Mouse (Mus musculus) regulatory T cell (primary cell): ENCODE measurements at regions not wholly inside any gene's neighbourhood (a gene's known extent, or its start where the extent isn't known, plus 50 kb on each side); places are given as distances from the start of the nearest gene placed in this dataset.
"Not testable (repeated sequence)": the region's sequence is repeated elsewhere in the genome, so short reads cannot be mapped to it uniquely, and the experiment has no call there.

ENCODE experiments used
- in situ Hi-C: fragments of 300-600 bp; cut with MboI, MseI; formaldehyde crosslinking; loops from one replicate; pipeline ENCODE4 v1.15.1; 2025; ENCODE audit warnings: high pct_unique_total_duplicates

DNA sequence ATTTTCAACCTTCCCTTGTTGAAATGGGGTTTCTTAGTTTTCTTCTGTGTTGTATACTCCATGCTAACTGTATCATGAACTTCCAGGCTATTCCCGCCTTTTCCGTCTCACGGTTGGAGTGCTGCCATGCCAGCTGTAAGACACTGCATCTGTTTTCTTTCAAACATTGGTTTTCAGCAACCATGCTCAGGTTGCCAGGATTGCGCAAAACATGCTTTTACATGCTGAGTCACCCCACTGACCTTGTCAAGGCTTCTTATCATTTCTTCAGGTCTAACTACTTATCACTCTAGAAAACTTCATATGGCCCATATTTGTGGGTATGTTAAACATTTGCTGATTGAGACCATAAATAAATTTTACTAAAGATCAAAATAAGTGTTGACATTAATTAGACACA, 551.2 kb downstream of the Tlr4 start:
- in situ Hi-C loops = no loop called here

DNA sequence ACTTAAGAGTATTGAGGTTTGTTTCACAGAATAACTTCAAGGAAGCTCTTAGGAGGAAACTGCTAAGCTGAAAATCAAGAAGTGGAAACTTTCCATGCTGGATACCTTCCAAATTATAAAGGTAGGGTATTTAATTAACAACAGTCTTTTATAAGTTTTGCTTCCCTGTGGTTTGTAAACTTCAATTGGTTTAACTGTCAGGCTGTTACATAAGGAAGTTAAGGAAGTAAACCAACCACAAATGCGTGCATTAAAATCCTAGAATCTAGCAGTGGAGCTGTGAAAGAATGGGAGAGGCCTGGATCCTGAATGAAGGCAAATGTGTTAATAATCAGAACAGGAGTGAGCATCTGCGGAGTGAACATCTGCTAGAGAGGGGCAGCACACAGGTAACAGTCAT, 560.5 kb downstream of the Tlr4 start:
- in situ Hi-C loops = no loop called here

DNA sequence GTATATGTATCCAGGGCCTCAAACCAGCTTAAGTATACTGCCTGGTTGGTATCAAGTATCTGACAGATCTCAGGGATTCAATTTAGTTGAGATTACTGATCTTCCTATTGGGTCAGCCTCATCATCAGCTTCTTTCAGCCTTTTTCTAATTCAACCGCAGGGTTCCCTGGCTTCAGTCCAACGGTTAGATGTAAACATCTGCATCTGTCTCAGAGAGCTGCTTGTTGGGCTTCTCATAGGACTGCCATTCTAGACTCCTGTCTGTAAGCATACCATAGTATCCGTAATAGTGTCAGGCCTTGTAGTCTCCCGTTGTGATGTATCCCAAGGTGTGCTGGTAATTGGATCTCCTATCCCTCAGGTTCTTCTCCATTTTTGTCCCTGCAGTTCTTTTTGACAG, 575.6 kb downstream of the Tlr4 start:
- in situ Hi-C loops = no loop called here

DNA sequence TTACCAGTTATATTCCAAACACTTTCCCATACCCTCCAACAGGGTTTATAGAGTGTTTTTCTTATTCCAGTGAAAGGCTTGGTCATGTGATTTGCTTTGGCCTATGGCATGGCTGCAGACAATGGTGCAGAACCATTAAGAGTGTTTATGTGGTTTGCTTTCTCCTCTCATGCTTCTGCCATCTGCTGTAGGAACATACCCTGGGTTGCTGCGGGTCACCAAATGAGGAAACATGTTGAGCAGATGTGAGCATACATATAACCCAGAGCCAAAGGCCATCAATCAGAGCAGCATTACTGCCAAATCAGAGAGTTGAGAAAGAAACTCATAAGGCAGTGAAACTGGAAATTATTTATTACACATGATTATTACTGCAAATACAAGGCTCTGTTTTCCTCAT, 596.7 kb downstream of the Tlr4 start:
- in situ Hi-C loops = loop anchor here (10.0 kb wide), 1 partner anchor 1679 kb away; no protein-coding TSS in a partner anchor

DNA sequence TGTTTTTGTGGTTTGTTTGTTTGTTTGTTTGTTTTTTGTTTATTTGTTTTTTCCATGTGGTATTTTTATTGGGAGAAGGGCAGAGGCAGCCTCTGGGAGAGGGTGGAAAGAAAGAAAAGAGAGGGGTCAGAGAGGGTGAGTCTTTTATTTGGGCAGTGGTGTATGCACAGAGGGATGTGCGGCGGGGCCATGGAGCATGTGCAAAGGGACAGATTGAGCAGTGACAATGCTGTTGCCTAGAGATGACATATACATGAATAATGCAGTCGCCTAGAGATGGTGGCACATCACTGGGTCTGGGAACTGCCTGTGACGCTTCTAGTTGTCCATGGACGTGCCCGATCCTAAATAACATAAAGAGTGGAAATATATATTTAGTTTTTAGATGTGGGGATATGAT, 598.3 kb downstream of the Tlr4 start:
- in situ Hi-C loops = loop anchor here (10.0 kb wide), 1 partner anchor 1681 kb away; no protein-coding TSS in a partner anchor

DNA sequence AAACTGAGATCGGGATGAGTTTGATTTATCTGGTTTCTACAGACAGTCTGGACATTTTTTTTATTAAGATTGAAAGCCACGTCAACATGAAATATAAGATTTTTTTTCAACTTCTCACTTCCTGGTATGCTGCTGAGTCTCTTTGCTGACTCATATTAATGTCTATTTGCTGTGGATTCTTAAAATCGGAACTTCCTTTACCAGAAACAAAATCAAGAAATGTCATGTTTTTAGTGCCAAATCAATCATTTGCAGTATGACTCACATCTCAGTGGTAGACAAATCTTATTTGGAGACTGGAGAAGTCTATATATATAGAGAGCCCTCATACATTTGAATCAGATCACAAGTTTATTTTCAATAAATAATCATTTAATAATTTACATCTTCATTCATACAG, 620.5 kb downstream of the Tlr4 start:
- in situ Hi-C loops = no loop called here

DNA sequence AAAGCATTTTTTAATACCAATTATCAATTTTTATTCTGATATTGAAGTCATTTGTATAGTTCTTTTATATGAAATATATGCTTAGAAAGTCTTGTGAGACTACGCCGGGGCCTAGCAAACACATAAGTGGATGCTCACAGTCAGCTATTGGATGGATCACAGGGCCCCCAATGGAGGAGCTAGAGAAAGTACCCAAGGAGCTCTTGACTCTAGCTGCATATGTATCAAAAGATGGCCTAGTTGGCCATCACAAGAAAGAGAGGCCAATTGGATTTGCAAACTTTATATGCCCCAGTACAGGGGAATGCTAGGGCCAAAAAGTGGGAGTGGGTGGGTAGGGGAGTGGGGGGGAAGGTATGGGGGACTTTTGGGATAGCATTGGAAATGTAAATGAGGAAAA, 632.5 kb downstream of the Tlr4 start:
- in situ Hi-C loops = not testable (repeated sequence)

DNA sequence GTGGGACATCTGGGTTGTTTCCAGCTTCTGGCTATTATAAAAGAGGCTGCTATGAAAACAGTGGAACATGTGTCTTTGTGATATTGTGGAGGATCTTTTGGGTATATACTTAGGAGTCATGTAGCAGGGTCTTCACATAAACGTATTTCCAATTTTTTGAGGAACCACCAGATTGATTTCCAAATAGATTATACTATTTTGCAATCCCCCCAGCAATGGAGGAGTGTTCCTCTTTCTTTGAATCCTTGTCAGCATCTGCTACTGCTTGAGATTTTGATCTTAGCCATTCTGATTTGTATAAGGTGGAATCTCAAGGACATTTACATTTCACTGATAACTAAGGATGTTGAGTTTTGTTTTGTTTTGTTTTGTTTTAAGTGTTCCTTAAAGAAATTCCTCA, 645.6 kb downstream of the Tlr4 start:
- in situ Hi-C loops = no loop called here

DNA sequence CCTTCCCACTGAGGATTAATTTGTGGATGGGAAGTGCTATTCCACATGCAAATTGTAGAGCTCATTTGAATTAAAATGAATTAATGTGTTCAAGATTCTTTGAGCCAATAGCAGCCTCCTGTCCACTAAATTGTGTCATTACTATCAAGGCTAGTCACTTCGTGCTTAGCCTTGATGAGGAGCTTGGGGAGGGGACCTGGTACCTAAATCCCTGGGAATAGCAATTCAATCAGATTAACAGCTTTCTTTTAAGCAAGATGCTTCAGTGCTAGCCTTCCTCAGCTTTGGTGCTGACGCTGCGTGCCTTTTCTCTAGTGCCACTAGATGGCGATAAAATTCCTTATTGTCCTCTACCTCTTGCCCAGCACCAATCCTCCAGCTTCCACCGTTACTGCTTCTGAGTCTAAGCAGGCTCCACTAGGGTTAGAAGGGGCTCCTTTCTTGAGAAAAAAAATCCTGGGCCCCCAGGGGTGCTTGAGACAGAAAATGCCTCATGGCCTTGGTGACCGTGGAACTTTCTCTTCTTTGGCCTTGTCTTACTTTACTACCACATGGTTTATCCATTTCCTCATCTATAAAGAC, 650.0 kb downstream of the Tlr4 start:
- in situ Hi-C loops = no loop called here

DNA sequence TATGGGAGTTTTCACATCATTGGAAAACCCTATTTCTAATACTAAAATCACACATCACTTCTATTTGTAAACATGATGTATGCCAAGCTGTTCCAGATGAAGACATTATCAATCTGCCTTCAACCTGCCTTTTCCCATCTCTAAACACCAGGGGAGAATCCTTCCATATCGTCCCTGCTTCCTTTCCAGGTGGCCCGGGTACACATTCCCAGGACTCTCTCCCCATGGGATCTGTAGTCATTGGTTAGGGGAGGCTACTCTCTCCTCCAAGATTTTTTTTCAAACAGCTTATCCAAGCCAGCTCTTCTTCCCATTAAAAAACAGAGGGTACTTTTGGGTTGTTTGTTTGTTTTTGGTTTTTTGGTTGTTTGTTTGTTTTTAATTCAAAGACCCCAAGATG, 650.7 kb downstream of the Tlr4 start:
- in situ Hi-C loops = no loop called here

DNA sequence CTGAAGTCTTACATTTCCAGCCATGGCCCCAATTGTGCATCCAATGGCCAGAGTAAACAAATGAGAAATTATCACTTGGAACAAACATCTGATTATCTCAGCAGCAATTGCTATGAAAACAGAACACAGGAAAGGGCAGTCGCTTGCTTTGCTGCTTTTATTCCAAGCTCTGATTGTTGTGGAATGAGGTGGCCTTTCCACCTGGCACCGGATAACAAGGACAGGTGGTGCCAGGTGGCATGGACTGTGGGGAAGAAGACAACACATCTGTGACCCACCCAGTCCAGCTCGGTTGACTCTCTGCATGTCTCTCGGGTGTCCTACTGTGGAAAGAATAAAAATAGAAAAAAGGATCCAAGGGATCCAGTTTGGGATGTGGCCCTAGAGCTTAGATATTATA, 694.9 kb downstream of the Tlr4 start:
- in situ Hi-C loops = no loop called here

DNA sequence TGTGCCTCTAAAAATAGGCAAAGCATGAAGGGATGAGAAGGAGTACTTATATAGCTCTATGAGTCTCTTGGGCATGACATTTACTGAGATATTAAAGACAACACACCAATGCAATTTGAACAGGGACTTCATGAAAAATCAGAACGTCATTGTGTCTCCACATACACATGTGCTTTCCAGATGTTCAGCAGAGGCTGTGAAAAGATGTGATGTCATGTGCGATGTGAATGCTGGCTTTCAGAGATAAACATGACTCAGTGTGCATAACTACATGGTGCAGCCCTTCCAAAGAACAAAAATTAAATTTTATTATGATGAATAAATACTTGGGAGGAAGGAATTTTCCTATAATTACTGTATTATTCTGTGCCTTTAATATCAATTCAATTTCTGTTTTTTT, 695.8 kb downstream of the Tlr4 start:
- in situ Hi-C loops = no loop called here

DNA sequence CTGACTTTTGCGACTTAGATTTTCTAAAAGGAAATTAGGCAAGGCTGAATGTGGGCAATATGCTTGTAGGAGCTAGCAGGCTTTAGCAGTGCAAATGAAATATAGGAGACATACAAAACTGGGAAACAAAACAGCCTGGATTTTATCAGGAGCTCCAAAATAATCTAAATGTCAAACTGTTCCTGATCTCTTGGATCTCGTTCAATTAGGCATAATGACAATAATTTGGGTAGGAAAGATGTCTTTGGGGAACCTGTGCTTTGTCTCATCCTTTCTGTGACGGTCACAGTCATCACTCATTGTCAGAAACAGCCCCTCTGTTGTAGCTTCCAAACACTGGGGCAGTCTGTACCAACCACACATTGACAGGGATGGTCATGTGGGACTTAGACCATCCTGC, 702.2 kb downstream of the Tlr4 start:
- in situ Hi-C loops = no loop called here

DNA sequence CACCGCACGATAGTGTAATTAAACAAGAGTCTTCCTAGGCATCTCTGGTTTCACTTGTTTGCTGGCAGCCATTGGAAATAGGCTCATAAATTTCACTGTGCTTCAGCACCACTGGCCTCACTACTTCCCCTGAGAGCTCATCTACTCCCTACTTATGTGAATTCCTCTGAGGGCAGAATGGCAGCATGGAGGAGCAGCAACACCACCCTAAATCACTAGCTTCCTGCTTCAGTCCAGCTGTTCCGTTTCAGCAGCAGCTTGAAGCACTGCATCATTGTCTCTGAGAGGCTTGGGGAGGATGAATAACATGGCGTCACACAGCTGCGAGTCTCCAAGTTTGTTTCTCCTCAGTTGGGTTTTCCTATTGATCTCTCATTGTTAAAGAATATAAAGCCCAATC, 712.1 kb downstream of the Tlr4 start:
- in situ Hi-C loops = no loop called here

DNA sequence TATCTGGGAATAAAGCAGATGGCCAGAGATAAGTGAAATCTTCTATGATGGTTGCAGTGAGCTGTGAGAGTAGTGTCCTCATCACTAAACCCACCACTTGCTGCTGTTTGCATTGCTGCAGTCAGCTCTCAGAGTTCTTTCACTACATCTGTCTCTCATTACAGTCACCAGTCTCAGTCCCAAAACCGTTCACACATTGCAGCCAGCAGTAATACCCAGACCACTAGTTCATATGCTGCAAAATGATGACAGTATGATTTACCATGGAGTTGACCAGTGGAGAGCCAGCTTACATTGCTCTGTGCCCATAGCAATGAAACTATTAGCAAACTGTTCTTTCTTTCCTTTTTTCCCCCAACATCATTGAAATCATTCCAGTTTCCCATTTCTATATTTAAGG, 718.6 kb downstream of the Tlr4 start:
- in situ Hi-C loops = no loop called here

DNA sequence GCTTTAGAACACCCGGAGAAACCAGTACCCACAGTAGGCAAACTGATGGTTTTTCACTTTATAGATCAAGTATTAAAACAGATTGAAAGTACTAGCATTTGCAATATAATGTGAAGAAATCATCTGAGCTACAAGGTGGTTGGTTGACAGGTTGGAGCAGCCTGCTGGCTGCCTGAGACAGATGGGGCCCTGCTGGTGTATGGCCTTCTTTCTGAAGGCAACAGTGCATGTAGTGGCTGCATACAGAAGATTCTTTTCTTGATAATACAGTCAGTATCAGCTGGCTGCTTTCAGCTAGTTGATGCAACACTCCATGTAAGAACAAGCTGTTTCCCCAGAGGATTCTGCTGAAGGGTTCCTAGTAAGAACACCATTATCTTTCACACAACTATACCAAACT, 720.6 kb downstream of the Tlr4 start:
- in situ Hi-C loops = no loop called here

DNA sequence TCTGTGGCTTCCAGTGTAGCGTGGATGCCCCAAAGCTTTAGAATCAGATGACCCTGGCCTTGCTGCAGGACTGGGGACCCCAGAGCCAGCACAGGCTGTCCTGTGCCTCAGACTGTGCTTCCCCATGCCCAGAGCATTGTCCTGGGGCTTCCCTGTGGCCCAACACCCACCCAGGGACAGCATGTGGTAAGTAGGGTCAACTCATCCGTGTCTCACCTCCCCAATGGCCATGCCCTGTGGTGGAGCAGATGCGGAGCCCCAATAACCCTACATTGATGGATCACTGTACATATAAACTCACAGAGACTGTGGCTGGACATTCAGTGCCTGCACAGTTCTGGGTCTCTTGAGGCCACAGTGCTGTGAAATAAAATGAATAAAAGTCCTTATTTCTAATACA, 726.1 kb downstream of the Tlr4 start:
- in situ Hi-C loops = no loop called here

DNA sequence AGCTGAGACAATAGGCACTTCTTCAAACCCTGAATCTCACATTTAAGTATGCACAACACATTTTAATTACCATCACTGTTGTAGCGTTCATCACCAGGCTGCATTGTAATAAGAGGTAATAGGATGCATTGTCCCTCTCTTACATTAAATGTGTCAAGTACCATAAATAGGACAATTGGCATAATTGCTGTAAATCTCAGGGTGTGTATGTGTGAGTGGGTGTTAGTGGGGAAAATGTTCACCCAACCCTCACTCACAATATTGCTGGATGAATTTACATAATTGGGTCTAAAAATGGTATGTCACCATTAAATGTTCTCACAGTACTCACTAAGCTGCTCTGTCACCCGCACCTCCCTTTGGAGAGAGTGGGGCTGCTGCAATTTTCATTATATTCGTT, 747.4 kb downstream of the Tlr4 start:
- in situ Hi-C loops = no loop called here

DNA sequence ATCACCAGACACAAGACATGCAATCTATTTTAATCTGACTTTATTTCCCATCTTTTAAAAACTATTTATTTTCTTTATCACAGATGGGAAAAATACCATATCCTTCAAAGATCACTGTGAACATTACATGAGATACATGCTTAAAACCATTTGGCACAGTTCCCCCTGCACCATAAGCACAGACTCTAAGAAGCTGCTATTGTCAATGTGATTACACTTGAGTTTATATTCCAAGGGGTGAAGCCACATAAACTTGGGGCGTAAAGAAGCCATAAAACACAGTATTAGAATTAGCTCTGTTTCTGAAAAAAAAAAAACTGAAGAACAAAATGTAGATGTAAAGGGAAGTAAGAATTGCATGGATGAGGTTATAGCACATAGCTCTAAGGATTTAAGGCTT, 762.1 kb downstream of the Tlr4 start:
- in situ Hi-C loops = no loop called here

DNA sequence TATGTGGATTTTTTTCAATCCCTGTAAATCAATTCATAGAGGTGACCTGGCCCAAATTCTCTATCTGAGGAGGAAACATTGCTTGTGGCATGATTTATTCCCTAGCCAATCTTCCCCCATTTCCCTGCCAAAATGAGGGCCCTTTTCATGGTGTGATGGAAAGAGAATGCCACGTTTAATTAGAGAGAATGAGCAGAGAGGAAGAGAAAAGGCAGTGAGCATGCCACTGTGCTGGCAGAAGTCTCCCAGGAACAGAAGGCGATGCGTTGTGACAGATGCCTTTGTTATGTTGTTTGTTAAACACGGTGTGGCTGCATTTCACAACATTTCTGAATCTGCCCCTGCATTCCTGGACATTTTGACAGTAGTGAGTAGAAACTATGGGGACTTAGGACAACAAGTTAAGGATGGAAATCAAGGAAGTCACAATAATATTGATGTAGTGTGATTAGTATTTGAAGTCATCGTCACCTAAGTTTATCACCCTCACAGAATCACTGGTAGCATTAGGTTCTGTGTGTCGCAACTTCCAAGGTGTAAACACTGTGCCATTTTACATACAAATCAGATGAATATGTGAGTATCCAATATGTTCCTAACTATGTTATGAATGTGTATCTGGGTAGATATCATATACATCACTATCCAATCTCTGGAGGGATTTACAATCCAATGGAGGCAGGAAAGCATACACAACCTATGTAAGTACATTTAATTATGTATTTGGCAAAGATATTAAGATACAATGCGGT, 762.8 kb downstream of the Tlr4 start:
- in situ Hi-C loops = no loop called here

DNA sequence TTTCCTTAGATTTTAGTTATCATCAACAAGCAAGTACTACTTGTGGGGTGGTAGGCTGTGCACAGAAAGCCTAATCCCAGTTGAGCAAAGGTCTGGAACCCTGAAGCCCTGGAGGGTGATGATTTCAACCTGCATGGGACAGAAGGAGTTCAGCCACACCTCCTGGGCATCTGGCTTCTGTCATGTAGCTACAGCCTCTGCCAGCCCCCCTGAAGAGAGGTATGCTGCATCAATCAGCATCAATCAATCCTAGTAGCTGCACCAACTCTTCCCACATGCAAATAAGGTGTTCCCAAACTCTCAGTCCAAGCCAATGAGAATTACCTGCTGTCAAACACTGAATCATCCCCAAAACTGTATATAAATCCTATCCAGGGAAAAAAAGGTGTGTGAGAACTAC, 779.8 kb downstream of the Tlr4 start:
- in situ Hi-C loops = no loop called here

DNA sequence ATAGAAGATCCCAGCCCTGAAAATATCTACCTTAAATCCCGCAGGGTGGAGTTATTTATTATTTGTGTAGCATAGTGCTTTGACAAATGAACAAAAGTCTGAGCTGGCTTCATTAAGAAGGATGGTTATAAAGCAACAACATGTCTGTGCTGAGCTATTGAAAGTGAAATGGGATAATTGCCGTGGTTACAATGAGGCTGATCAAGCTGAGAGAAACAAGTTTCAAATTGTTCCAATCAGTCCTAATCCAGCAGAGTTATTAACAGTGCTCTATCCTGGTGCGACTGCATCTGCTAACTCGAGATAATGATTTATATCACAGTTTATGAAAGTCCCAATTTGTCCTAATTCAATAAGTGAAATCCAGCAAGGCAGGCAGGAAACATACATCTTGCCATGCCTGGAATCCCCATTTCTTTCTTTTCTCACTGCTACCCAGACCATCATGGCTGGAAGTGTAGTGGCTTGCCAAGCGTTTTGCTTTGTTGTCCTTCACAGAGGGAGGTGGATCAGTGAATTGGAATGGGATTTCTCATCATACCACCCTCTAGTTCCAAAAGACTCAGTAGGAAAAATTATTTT, 787.2 kb downstream of the Tlr4 start:
- in situ Hi-C loops = no loop called here

DNA sequence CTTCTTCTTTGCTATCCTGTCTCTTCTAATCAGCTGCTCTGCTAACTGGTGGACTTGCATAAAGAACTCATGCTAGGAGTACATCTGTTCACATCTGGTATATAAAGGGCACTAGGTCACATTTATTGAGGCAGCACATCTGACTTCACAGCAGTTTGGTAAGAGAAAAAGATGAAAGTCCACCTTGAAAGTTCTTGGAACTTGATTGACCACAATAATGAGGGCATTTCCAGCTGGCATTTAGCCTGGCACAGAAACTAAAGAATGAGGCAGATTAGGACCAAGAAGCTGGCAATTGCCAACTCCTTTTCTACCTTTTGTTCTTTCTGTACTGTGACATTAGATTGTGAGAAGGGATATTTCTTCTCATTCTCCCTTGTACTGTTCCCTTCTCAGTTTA, 799.3 kb downstream of the Tlr4 start:
- in situ Hi-C loops = no loop called here
